Mouse (Mus musculus): ENCODE measurements around the gene Lrfn2. TPM values are rescaled to one million over a fixed set of nuclear protein-coding genes. Genes with fewer than 3 reads are reported as not detected.

Lrfn2 gene
- polyA plus RNA-seq, 1 experiment from 2014 or later, result 1.1 TPM

GRCm38 (mm10) chr17:48930994-48931393, 1.2 kb upstream of the Lrfn2 start:
- no peak overlapping the region for H3K4me3 ChIP-seq (ENCODE audit: low read depth, low read length)
- no peaks in the 10 kb centered on the region for H3K36me3 ChIP-seq (ENCODE audit: control insufficient read depth, insufficient read depth, low read length)
- WGBS, result 66% methylated on average over 10 of the region's 10 CpGs
- H3K27me3 ChIP-seq (ENCODE audit: control insufficient read depth, insufficient read depth, low read length), result peaks cover 9% of the 10 kb centered on the region
- no peak overlapping the region for H3K27ac ChIP-seq (ENCODE audit: low read depth, low read length)
- H3K4me2 ChIP-seq (ENCODE audit: low read depth, low read length, severe bottlenecking), result no peak overlapping the region
- ATAC-seq (replicated peaks; ENCODE audit: low FRiP score), result no peak
- peaks cover 5% of the 10 kb centered on the region; the same call in 1 of the 2 replicates for H3K4me1 ChIP-seq (replicated peaks; ENCODE audit: control insufficient read depth, insufficient read depth, low read length)
- peaks cover 2% of the 10 kb centered on the region; the same call in 1 of the 2 replicates for H3K9me3 ChIP-seq (ENCODE audit: control insufficient read depth, low read length)
- DNase-seq (ENCODE audit: low spot score), result no peak
- no peak overlapping the region for H3K9ac ChIP-seq (ENCODE audit: low read length)

- 0% methylated on average over 26 of the region's 26 CpGs for WGBS
- H3K27ac ChIP-seq (ENCODE audit: low read depth, low read length), result no peak overlapping the region
Measured at GRCm38 (mm10) chr17:48932406-48932906, 277 bp downstream of the Lrfn2 start.

GRCm38 (mm10) chr17:48932916-48933315, 737 bp downstream of the Lrfn2 start:
- Histone ChIP-seq H3K4me2 (ENCODE audit: low read depth, low read length, severe bottlenecking) (peak overlapping the region; percentile 77), H3K4me3 (ENCODE audit: low read depth, low read length) (peak overlapping the region; percentile 46), H3K36me3 (ENCODE audit: control insufficient read depth, insufficient read depth, low read length) (no peaks in the 10 kb centered on the region), H3K9ac (ENCODE audit: low read length) (peak overlapping the region; percentile 73), H3K27ac (ENCODE audit: low read depth, low read length) (no peak overlapping the region), H3K27me3 (ENCODE audit: control insufficient read depth, insufficient read depth, low read length) (peaks cover 9% of the 10 kb centered on the region), H3K4me1 (replicated peaks; ENCODE audit: control insufficient read depth, insufficient read depth, low read length) (peaks cover 5% of the 10 kb centered on the region; the same call in 1 of the 2 replicates), H3K9me3 (ENCODE audit: control insufficient read depth, low read length) (no peaks in the 10 kb centered on the region)
- DNase-seq (ENCODE audit: low spot score), result no peak
- no peak for ATAC-seq (replicated peaks; ENCODE audit: low FRiP score)
- WGBS, result under 1% methylated on average over 8 of the region's 9 CpGs

More at GRCm38 (mm10) chr17:48932406-48932906, 277 bp downstream of the Lrfn2 start:
- Histone ChIP-seq H3K27me3 (ENCODE audit: control insufficient read depth, insufficient read depth, low read length) (peaks cover 9% of the 10 kb centered on the region), H3K36me3 (ENCODE audit: control insufficient read depth, insufficient read depth, low read length) (no peaks in the 10 kb centered on the region), H3K4me2 (ENCODE audit: low read depth, low read length, severe bottlenecking) (peak overlapping the region; percentile 77), H3K9ac (ENCODE audit: low read length) (peak overlapping the region; percentile 73), H3K9me3 (ENCODE audit: control insufficient read depth, low read length) (no peaks in the 10 kb centered on the region), H3K4me1 (replicated peaks; ENCODE audit: control insufficient read depth, insufficient read depth, low read length) (peaks cover 5% of the 10 kb centered on the region; the same call in 1 of the 2 replicates), H3K4me3 (ENCODE audit: low read depth, low read length) (peak overlapping the region; percentile 46)
- peak; percentile 64 for DNase-seq (ENCODE audit: low spot score)
- ATAC-seq (replicated peaks; ENCODE audit: low FRiP score), result no peak

- Histone ChIP-seq H3K9ac (ENCODE audit: low read length) (no peak overlapping the region), H3K27me3 (ENCODE audit: control insufficient read depth, insufficient read depth, low read length) (peaks cover 9% of the 10 kb centered on the region), H3K4me2 (ENCODE audit: low read depth, low read length, severe bottlenecking) (no peak overlapping the region), H3K36me3 (ENCODE audit: control insufficient read depth, insufficient read depth, low read length) (no peaks in the 10 kb centered on the region), H3K27ac (ENCODE audit: low read depth, low read length) (no peak overlapping the region), H3K4me1 (replicated peaks; ENCODE audit: control insufficient read depth, insufficient read depth, low read length) (peaks cover 5% of the 10 kb centered on the region; the same call in 1 of the 2 replicates), H3K9me3 (ENCODE audit: control insufficient read depth, low read length) (no peaks in the 10 kb centered on the region), H3K4me3 (ENCODE audit: low read depth, low read length) (no peak overlapping the region)
- ATAC-seq (replicated peaks; ENCODE audit: low FRiP score) (no peak), DNase-seq (ENCODE audit: low spot score) (no peak)
- WGBS, result 88% methylated on average over 8 of the region's 8 CpGs
Measured at GRCm38 (mm10) chr17:48935201-48935600, 3.0 kb downstream of the Lrfn2 start.

- Histone ChIP-seq H3K9me3 (ENCODE audit: control insufficient read depth, low read length) (no peaks in the 10 kb centered on the region), H3K27me3 (ENCODE audit: control insufficient read depth, insufficient read depth, low read length) (peaks cover 9% of the 10 kb centered on the region), H3K4me1 (replicated peaks; ENCODE audit: control insufficient read depth, insufficient read depth, low read length) (0 out of 2 replicates have a peak, but pooled peaks cover 2% of the 10 kb centered on the region), H3K27ac (ENCODE audit: low read depth, low read length) (no peak overlapping the region), H3K4me3 (ENCODE audit: low read depth, low read length) (no peak overlapping the region), H3K4me2 (ENCODE audit: low read depth, low read length, severe bottlenecking) (no peak overlapping the region), H3K9ac (ENCODE audit: low read length) (no peak overlapping the region), H3K36me3 (ENCODE audit: control insufficient read depth, insufficient read depth, low read length) (no peaks in the 10 kb centered on the region)
- no peak for DNase-seq (ENCODE audit: low spot score)
- ATAC-seq (replicated peaks; ENCODE audit: low FRiP score), result no peak
- WGBS, result 66% methylated on average over 5 of the region's 5 CpGs
Measured at GRCm38 (mm10) chr17:48936445-48937141, 4.4 kb downstream of the Lrfn2 start.

- Histone ChIP-seq H3K36me3 (ENCODE audit: control insufficient read depth, insufficient read depth, low read length) (no peaks in the 10 kb centered on the region), H3K4me3 (ENCODE audit: low read depth, low read length) (no peak overlapping the region), H3K9ac (ENCODE audit: low read length) (no peak overlapping the region), H3K27ac (ENCODE audit: low read depth, low read length) (no peak overlapping the region), H3K4me2 (ENCODE audit: low read depth, low read length, severe bottlenecking) (no peak overlapping the region), H3K27me3 (ENCODE audit: control insufficient read depth, insufficient read depth, low read length) (no peaks in the 10 kb centered on the region; the same call in 1 of the 2 replicates), H3K4me1 (replicated peaks; ENCODE audit: control insufficient read depth, insufficient read depth, low read length) (no peaks in the 10 kb centered on the region), H3K9me3 (ENCODE audit: control insufficient read depth, low read length) (no peaks in the 10 kb centered on the region)
- no peak for ATAC-seq (replicated peaks; ENCODE audit: low FRiP score)
- no peak for DNase-seq (ENCODE audit: low spot score)
- 86% methylated on average over 7 of the region's 7 CpGs for WGBS
Measured at GRCm38 (mm10) chr17:48938711-48939220, 6.6 kb downstream of the Lrfn2 start.

- no peaks in the 10 kb centered on the region for H3K4me1 ChIP-seq (replicated peaks; ENCODE audit: control insufficient read depth, insufficient read depth, low read length)
- H3K9ac ChIP-seq (ENCODE audit: low read length), result no peak overlapping the region
- ATAC-seq (replicated peaks; ENCODE audit: low FRiP score), result no peak
- H3K4me3 ChIP-seq (ENCODE audit: low read depth, low read length), result no peak overlapping the region
- WGBS, result 85% methylated on average over 9 of the region's 9 CpGs
- H3K27ac ChIP-seq (ENCODE audit: low read depth, low read length), result no peak overlapping the region
- DNase-seq (ENCODE audit: low spot score), result no peak
- H3K36me3 ChIP-seq (ENCODE audit: control insufficient read depth, insufficient read depth, low read length), result no peaks in the 10 kb centered on the region
- no peaks in the 10 kb centered on the region for H3K9me3 ChIP-seq (ENCODE audit: control insufficient read depth, low read length)
- no peak overlapping the region for H3K4me2 ChIP-seq (ENCODE audit: low read depth, low read length, severe bottlenecking)
- H3K27me3 ChIP-seq (ENCODE audit: control insufficient read depth, insufficient read depth, low read length), result no peaks in the 10 kb centered on the region
Measured at GRCm38 (mm10) chr17:48946315-48946714, 14.1 kb downstream of the Lrfn2 start.

GRCm38 (mm10) chr17:48946765-48947164, 14.6 kb downstream of the Lrfn2 start:
- no peaks in the 10 kb centered on the region for H3K9me3 ChIP-seq (ENCODE audit: control insufficient read depth, low read length)
- H3K27me3 ChIP-seq (ENCODE audit: control insufficient read depth, insufficient read depth, low read length), result no peaks in the 10 kb centered on the region
- no peak overlapping the region for H3K27ac ChIP-seq (ENCODE audit: low read depth, low read length)
- WGBS, result 80% methylated on average over 3 of the region's 3 CpGs
- ATAC-seq (replicated peaks; ENCODE audit: low FRiP score) (no peak), DNase-seq (ENCODE audit: low spot score) (no peak)
- H3K9ac ChIP-seq (ENCODE audit: low read length), result no peak overlapping the region
- no peak overlapping the region for H3K4me3 ChIP-seq (ENCODE audit: low read depth, low read length)
- no peak overlapping the region for H3K4me2 ChIP-seq (ENCODE audit: low read depth, low read length, severe bottlenecking)
- H3K36me3 ChIP-seq (ENCODE audit: control insufficient read depth, insufficient read depth, low read length), result no peaks in the 10 kb centered on the region
- H3K4me1 ChIP-seq (replicated peaks; ENCODE audit: control insufficient read depth, insufficient read depth, low read length), result no peaks in the 10 kb centered on the region

Data from forebrain, embryonic 11.5 days (tissue).